Mouse (Mus musculus) neural tube, embryonic 14.5 days (tissue): ENCODE measurements around the gene Tubg2. TPM values are rescaled to one million over a fixed set of nuclear protein-coding genes. Genes with fewer than 3 reads are reported as not detected.
"Not testable (repeated sequence)": the region's sequence is repeated elsewhere in the genome, so short reads cannot be mapped to it uniquely, and the experiment has no call there.

Source experiments
- ATAC-seq: fragments of 200-750 bp; cut with Nextera tagmentation; 2 replicates; pipeline ENCODE4 v1.8.0; 2017; ENCODE audit warnings: low read depth, mild to moderate bottlenecking, moderate TSS enrichment, moderate library complexity
- H3K27ac ChIP-seq: fragments of 300-500 bp; sonication (generic); 2 replicates; pipeline ENCODE4 v1.5.1; 2014; ENCODE audit warnings: low read depth, mild to moderate bottlenecking, control low read depth, low read length, moderate library complexity, mixed read lengths
- H3K27me3 ChIP-seq: fragments of 300-500 bp; sonication (generic); 2 replicates; pipeline ENCODE4 v1.6.1; 2014; ENCODE audit warnings: low read length; ENCODE audit not compliant: control insufficient read depth, insufficient read depth
- H3K36me3 ChIP-seq: fragments of 300-500 bp; sonication (generic); 2 replicates; pipeline ENCODE4 v1.6.1; 2014; ENCODE audit warnings: low read length, mixed read lengths; ENCODE audit not compliant: control insufficient read depth, insufficient read depth
- H3K4me1 ChIP-seq: fragments of 300-500 bp; sonication (generic); 2 replicates; pipeline ENCODE4 v1.6.1; 2014; ENCODE audit warnings: low read length; ENCODE audit not compliant: control insufficient read depth, insufficient read depth
- H3K4me2 ChIP-seq: fragments of 300-500 bp; sonication (generic); 2 replicates; pipeline ENCODE4 v1.6.1; 2014; ENCODE audit warnings: mild to moderate bottlenecking, low read depth, low read length, control low read depth
- H3K4me3 ChIP-seq: fragments of 300-500 bp; sonication (generic); 2 replicates; pipeline ENCODE4 v1.5.1; 2014; ENCODE audit warnings: low read depth, low read length, control low read depth, mixed read lengths
- H3K9ac ChIP-seq: fragments of 300-500 bp; sonication (generic); replicated peaks from 2 replicates; pipeline ENCODE4 v1.6.1; 2014; ENCODE audit warnings: low read depth, mild to moderate bottlenecking, control low read depth, low read length, mixed read lengths
- H3K9me3 ChIP-seq: fragments of 300-500 bp; sonication (generic); 2 replicates; pipeline ENCODE4 v1.6.1; 2016; ENCODE audit warnings: low read length; ENCODE audit not compliant: control insufficient read depth
- WGBS: fragments of 180-500 bp; shearing (Covaris S2); extraction: QIAGEN DNeasy Blood & Tissue Kit; methylation state at CpG from one replicate; pipeline ENCODE4 v1.1.7; 2014; 5-methylcytosine and 5-hydroxymethylcytosine counted together
- polyA plus RNA-seq: library from polyadenylated mRNA; unstranded; fragments of >200 nt; fragmentation: Nextera tagmentation; extraction: Ambion mirVana; gene quantifications from 2 replicates; pipeline ENCODE4 v1.2.1, GENCODE M21; 2014

Tubg2 gene
- polyA plus RNA-seq, 1 experiment from 2014 or later, result 62.6 TPM

DNA sequence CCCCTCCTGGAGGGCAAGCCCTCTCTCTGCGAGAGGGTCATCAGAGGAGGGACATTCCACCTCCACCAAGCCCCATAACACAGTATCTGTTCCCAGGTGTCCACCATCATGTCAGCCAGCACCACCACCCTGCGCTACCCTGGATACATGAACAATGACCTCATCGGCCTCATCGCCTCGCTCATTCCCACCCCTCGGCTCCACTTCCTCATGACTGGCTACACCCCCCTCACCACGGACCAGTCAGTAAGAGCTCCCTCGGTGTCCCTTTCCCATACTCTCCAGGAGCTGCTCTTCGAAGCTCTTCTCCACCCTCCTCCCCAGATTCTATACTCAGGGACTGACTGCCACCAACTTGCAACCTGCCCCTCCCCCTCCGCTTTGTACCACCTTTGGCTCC is 4.4 kb downstream of the Tubg2 start:
- 68% methylated on average over 7 of the region's 10 CpGs for WGBS
- not testable (repeated sequence) for ATAC-seq
- peaks cover 18% of the 10 kb centered on the region for H3K27me3 ChIP-seq

GRCm38 (mm10) chr11:101160981-101161505 is 5.3 kb downstream of the Tubg2 start:
- not testable (repeated sequence) for H3K4me2 ChIP-seq, H3K27ac ChIP-seq, H3K36me3 ChIP-seq, H3K4me3 ChIP-seq, H3K9me3 ChIP-seq, H3K4me1 ChIP-seq, ATAC-seq, H3K9ac ChIP-seq
- peaks cover 27% of the 10 kb centered on the region for H3K27me3 ChIP-seq
- WGBS, result 84% methylated on average over 6 of the region's 8 CpGs

More for the DNA sequence above, 4.4 kb downstream of the Tubg2 start:
- peaks cover 16% of the 10 kb centered on the region; the same call in 1 of the 2 replicates for H3K4me1 ChIP-seq
- not testable (repeated sequence) for H3K36me3 ChIP-seq, H3K9me3 ChIP-seq, H3K4me3 ChIP-seq, H3K27ac ChIP-seq, H3K9ac ChIP-seq, H3K4me2 ChIP-seq

DNA sequence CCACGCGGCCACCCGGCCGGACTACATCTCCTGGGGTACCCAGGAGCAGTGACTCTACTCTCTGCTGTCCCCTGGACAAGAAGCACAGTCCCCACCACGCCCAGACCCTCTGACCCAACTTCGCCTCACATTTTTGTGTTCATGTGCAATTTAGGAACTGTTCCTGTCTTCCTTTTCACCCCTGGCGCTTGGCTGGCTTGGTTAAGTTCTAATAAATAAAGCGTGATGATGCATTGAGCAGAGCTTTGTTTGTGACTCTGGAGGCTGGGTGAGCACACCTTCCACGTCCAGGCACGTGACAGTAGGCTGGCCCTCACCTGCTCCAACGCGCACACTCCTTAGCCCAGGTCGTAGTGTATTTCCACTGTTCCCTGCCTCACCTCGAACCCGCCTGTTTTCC is 5.8 kb downstream of the Tubg2 start:
- 89% methylated on average over 15 of the region's 15 CpGs for WGBS
- ATAC-seq, result no peak
- Histone ChIP-seq H3K4me2 (no peak overlapping the region), H3K9ac (no peak overlapping the region), H3K9me3 (no peaks in the 10 kb centered on the region), H3K4me3 (no peak overlapping the region), H3K4me1 (peaks cover 5% of the 10 kb centered on the region; the same call in 1 of the 2 replicates), H3K27me3 (peaks cover 32% of the 10 kb centered on the region), H3K27ac (no peak overlapping the region), H3K36me3 (peaks cover 9% of the 10 kb centered on the region; the same call in 1 of the 2 replicates)

- Histone ChIP-seq H3K9ac (no peak overlapping the region), H3K27me3 (peaks cover 38% of the 10 kb centered on the region), H3K9me3 (no peaks in the 10 kb centered on the region), H3K27ac (no peak overlapping the region), H3K4me1 (peaks cover 5% of the 10 kb centered on the region; the same call in 1 of the 2 replicates), H3K4me2 (no peak overlapping the region), H3K36me3 (peaks cover 12% of the 10 kb centered on the region), H3K4me3 (no peak overlapping the region)
- no peak for ATAC-seq
- WGBS, result 38% methylated on average over 5 of the region's 5 CpGs
Observed at GRCm38 (mm10) chr11:101162301-101162700, 6.6 kb downstream of the Tubg2 start.

DNA sequence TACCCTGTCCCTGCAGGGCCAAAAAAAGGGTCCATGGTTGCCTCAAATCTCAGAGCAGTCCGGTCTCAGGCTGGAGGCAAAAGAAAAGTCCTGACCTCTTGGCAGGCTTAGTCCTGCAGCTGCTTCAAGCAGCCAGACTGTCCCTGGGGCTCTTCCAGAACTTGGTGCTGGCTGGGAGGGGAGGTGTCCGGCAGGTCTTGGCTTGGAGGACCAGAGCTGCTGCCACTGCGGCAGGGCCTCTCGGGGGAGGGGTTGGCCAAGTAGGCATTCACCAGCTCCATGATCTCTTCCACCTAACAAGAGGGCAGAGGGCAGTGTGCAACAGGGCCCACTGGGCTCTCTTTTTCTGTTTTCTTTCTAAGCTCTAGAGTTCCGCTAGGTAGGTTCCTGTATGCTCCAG is 7.1 kb downstream of the Tubg2 start:
- peaks cover 5% of the 10 kb centered on the region; the same call in 1 of the 2 replicates for H3K4me1 ChIP-seq
- H3K9ac ChIP-seq, result no peak overlapping the region
- H3K36me3 ChIP-seq, result peaks cover 16% of the 10 kb centered on the region
- no peak overlapping the region for H3K4me2 ChIP-seq
- ATAC-seq, result no peak
- H3K4me3 ChIP-seq, result no peak overlapping the region
- 40% methylated on average over 5 of the region's 5 CpGs for WGBS
- no peak overlapping the region for H3K27ac ChIP-seq
- H3K9me3 ChIP-seq, result no peaks in the 10 kb centered on the region
- H3K27me3 ChIP-seq, result peaks cover 43% of the 10 kb centered on the region

DNA sequence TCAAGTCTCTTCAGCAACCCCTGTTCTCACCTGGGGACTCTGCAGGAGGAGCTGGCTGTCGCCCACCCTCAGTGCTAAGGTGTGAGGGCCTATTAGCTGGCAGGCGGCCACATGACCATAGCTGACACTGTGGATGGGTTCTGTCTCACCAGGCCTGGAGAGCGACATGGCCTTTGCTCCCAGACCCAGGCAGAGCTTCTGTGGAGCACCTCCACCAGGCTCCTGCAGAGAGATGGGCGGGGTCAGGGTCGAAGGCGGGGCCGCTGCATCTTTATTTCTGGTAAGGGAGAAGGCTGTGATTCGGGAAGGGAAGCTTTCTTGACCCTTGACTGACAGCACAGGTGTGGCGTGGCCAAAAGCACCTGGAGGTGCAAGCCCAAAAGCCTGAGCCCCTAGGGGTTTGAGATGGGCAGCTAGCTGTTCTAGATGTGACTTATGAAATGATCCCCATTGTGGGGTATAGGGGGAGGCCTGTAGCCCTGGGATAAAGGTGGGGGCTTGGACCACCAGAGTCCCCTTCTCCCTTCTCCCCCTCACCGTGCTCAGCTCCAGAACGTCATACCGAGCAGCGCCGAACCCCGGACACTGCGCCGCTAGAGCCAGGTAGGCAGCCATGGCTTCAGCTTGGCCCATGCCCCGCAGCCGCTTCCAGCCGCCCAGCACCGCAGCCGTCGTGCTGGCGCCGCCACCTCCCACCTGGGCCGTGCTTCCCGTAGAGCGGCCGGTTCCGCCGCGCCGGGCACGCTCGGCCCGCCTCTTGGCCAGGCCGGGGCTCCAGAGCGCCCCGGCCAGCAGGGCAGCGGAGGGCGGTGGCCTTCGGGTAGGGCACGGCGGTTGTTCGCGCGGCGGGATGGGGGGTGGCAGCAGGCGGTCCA is 8.0 kb downstream of the Tubg2 start:
- peaks cover 6% of the 10 kb centered on the region; the same call in 1 of the 2 replicates for H3K4me1 ChIP-seq
- no peak; the same call in 1 of the 2 replicates for ATAC-seq
- peaks cover 17% of the 10 kb centered on the region for H3K36me3 ChIP-seq
- H3K4me3 ChIP-seq, result peak overlapping the region; percentile 20
- H3K9me3 ChIP-seq, result no peaks in the 10 kb centered on the region
- H3K27ac ChIP-seq, result no peak overlapping the region
- H3K4me2 ChIP-seq, result peak overlapping the region; percentile 23; the same call in 1 of the 2 replicates
- peak overlapping the region; percentile 7; the same call in 1 of the 2 replicates for H3K9ac ChIP-seq
- 13% methylated on average over 44 of the region's 49 CpGs for WGBS
- H3K27me3 ChIP-seq, result peaks cover 48% of the 10 kb centered on the region

- Histone ChIP-seq H3K9ac (peak overlapping the region; percentile 7; the same call in 1 of the 2 replicates), H3K4me1 (peaks cover 11% of the 10 kb centered on the region; the same call in 1 of the 2 replicates), H3K27me3 (peaks cover 52% of the 10 kb centered on the region), H3K4me3 (peak overlapping the region; percentile 20), H3K9me3 (no peaks in the 10 kb centered on the region), H3K27ac (no peak overlapping the region), H3K36me3 (peaks cover 17% of the 10 kb centered on the region), H3K4me2 (peak overlapping the region; percentile 23; the same call in 1 of the 2 replicates)
- WGBS, result 5% methylated on average over 21 of the region's 21 CpGs
- no peak for ATAC-seq
Observed at GRCm38 (mm10) chr11:101164351-101164665, 8.6 kb downstream of the Tubg2 start.

DNA sequence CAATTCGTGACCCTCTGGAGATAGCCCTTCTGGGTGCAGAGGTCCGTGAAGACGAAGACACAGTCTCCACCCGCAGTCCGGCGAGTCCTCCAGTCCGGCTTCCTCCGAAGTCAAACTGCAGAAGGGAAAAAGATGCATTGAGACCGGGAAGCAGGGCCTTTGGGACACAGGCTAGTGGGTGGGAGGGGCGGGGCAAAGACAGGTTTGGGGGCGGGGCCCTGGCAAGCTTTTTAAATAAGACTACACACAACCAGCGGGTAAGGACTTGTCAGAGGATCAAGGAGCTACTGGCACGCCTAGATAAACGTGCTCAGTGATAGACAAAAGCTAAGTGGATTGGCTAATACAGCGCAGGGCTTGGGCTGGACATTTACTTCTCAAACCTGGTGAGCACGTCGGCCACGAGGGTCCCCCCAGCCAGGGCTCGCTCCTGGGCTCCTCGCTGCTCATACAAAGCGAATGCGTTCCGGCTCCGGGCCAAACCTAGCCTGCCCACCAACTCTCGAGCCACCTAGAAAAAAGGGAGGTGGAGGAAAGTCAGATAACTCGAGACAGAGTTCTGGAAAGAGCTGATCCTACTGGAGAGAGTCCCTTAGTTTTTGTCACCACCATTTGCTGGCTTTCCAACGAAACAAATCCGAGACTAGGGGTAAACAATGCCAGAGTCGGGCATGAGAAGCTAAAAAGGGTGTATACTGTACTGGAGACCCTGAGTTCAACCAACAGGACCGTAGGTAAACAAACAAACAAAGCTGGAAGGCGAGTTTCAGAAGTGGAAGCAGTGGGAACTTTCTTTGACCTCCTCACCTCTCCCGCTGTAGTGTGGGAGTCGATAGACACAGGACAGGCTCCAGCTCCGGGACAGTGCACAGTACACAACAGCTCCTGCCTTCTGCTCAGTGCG is 9.2 kb downstream of the Tubg2 start:
- peaks cover 17% of the 10 kb centered on the region for H3K36me3 ChIP-seq

More for the DNA sequence above, 9.2 kb downstream of the Tubg2 start:
- ATAC-seq, result no peak
- Histone ChIP-seq H3K4me2 (no peak overlapping the region), H3K27me3 (peaks cover 52% of the 10 kb centered on the region), H3K9me3 (no peaks in the 10 kb centered on the region), H3K9ac (no peak overlapping the region), H3K4me3 (no peak overlapping the region), H3K27ac (no peak overlapping the region), H3K4me1 (peaks cover 17% of the 10 kb centered on the region; the same call in 1 of the 2 replicates)
- 18% methylated on average over 35 of the region's 35 CpGs for WGBS
